Mouse (Mus musculus) lung, postnatal 0 days (tissue): ENCODE results near the gene Dnajb12.

Source experiments
- CTCF ChIP-seq: IDR thresholded peaks from 2 replicates; pipeline ENCODE4 v1.5.1; 2016; ENCODE audit warnings: antibody characterized with exemption, mild to moderate bottlenecking
- EP300 ChIP-seq: IDR thresholded peaks from 2 replicates; pipeline ENCODE4 v1.6.1; 2016; ENCODE audit warnings: antibody characterized with exemption, mild to moderate bottlenecking, control low read depth

DNA sequence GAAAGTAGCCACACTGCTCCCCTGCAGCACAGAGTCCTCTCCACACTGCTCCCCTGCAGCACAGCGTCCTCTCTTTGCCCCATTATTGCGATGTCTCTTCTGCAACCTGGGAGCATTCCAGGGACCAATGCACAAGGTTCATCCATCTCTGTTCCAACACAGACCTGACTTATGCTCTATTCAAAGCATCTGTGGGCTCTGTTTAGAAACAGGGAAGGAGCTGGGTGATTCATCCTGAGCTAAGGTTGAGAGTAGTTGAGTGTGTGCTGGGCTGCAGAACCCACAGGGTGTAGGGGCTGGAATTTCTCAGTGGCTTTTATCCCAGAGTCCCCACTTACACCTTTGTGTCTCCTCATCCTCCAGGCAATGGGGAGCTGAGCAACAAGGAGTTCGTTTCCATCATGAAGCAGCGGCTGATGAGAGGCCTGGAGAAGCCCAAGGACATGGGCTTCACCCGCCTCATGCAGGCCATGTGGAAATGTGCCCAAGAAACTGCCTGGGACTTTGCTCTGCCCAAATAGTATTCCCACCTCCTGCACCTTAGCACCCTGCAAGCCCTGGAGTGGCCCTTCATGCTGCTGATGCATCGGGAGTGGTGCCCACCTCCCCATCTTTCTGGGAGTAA, 16.4 kb upstream of the Dnajb12 start:
- TF ChIP-seq CTCF (no peak), EP300 (no peak)
